Mouse (Mus musculus) G1E (cell line): ENCODE measurements at regions not wholly inside any gene's neighbourhood (a gene's known extent, or its start where the extent isn't known, plus 50 kb on each side); places are given as distances from the start of the nearest gene placed in this dataset.

ENCODE experiments used
- ATAC-seq: 2 replicates; pipeline ENCODE4 v1.8.0; 2016; ENCODE audit warnings: mild to moderate bottlenecking; ENCODE audit not compliant: insufficient number of reproducible peaks, poor library complexity, low FRiP score, severe bottlenecking; ENCODE audit errors: extremely low read depth
- DNase-seq: peaks from one replicate; pipeline ENCODE4 v3.0.0; 2012; ENCODE audit warnings: low spot score
- H3K27me3 ChIP-seq: 2 replicates; pipeline ENCODE4 v1.6.1; 2012; ENCODE audit warnings: mild to moderate bottlenecking, low read length, inconsistent platforms; ENCODE audit not compliant: insufficient read depth
- H3K36me3 ChIP-seq: replicated peaks from 2 replicates; pipeline ENCODE3; 2012; ENCODE audit warnings: mild to moderate bottlenecking, inconsistent platforms
- H3K4me1 ChIP-seq: 2 replicates; pipeline ENCODE4 v1.6.1; 2012; ENCODE audit warnings: low read depth, low read length, inconsistent platforms, mixed read lengths; ENCODE audit not compliant: insufficient read depth
- H3K4me3 ChIP-seq: 2 replicates; pipeline ENCODE4 v1.5.1; 2012; ENCODE audit warnings: low read depth, mild to moderate bottlenecking, inconsistent platforms, low read length, moderate library complexity, mixed read lengths
- H3K9me3 ChIP-seq: replicated peaks from 2 replicates; pipeline ENCODE4 v1.6.1; 2012; ENCODE audit warnings: inconsistent platforms
- CTCF ChIP-seq: IDR thresholded peaks from 2 replicates; pipeline ENCODE4 v1.5.1; 2012; ENCODE audit warnings: low read depth, low read length, inconsistent platforms, mixed read lengths
- GATA1 ChIP-seq: IDR thresholded peaks from 2 replicates; pipeline ENCODE4 v1.6.1; 2012; ENCODE audit warnings: borderline replicate concordance, low read length, inconsistent platforms, mixed read lengths
- GATA2 ChIP-seq: IDR thresholded peaks from 2 replicates; pipeline ENCODE4 v1.6.1; 2012; ENCODE audit warnings: low read depth, low read length, inconsistent platforms, borderline replicate concordance
- POLR2AphosphoS5 ChIP-seq: IDR thresholded peaks from 2 replicates; pipeline ENCODE4 v1.6.1; 2012; ENCODE audit warnings: low read depth, low read length, inconsistent platforms; ENCODE audit not compliant: insufficient replicate concordance
- TAL1 ChIP-seq: conservative IDR thresholded peaks from 2 replicates; pipeline ENCODE4 v1.6.1; 2012; ENCODE audit warnings: low read depth, low read length, inconsistent platforms, mixed read lengths

GRCm38 (mm10) chr13:47348517-47349145, 226.2 kb downstream of the Rnf144b start:
- Histone ChIP-seq H3K4me1 (no peaks in the 10 kb centered on the region), H3K27me3 (no peaks in the 10 kb centered on the region), H3K4me3 (no peak overlapping the region), H3K36me3 (no peaks in the 10 kb centered on the region), H3K9me3 (no peaks in the 10 kb centered on the region)
- TF ChIP-seq POLR2AphosphoS5 (no peak), GATA2 (no peak), GATA1 (no peak), TAL1 (no peak), CTCF (no peak)
- no peak for DNase-seq
- ATAC-seq, result no peak

DNA sequence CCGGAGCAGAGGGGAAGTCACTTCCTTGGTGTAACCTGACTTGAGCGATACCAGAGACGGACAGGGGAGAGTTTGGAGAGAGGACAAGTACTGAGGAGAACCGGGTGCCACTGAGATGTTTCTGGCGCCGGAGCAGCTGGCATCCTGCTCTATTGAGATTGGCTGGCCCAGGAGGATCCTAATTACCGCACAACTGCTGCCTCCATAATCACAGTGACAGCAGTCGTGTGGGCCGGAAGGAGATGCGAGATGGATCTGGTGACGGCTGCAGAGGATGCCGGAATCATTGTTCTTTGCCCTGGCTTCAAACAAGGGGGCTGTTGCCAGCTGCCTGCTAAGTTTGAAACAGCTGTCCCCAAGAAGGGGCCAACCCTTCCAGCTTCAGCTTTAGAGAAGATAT, 232.0 kb downstream of the Rnf144b start:
- Histone ChIP-seq H3K36me3 (no peaks in the 10 kb centered on the region), H3K9me3 (no peaks in the 10 kb centered on the region), H3K27me3 (no peaks in the 10 kb centered on the region), H3K4me1 (no peaks in the 10 kb centered on the region), H3K4me3 (no peak overlapping the region)
- DNase-seq, result no peak
- ATAC-seq, result no peak
- TF ChIP-seq CTCF (no peak), POLR2AphosphoS5 (no peak), GATA2 (no peak), TAL1 (no peak), GATA1 (no peak)

GRCm38 (mm10) chr13:47355169-47355568, 232.7 kb downstream of the Rnf144b start:
- no peaks in the 10 kb centered on the region for H3K4me1 ChIP-seq
- no peaks in the 10 kb centered on the region for H3K36me3 ChIP-seq
- TF ChIP-seq POLR2AphosphoS5 (no peak), GATA2 (no peak), GATA1 (no peak), TAL1 (no peak), CTCF (no peak)
- ATAC-seq (no peak; the same call in 1 of the 2 replicates), DNase-seq (no peak)
- no peaks in the 10 kb centered on the region for H3K27me3 ChIP-seq
- H3K9me3 ChIP-seq, result no peaks in the 10 kb centered on the region
- no peak overlapping the region for H3K4me3 ChIP-seq

GRCm38 (mm10) chr13:47358986-47359385, 236.5 kb downstream of the Rnf144b start:
- ATAC-seq (no peak), DNase-seq (no peak)
- Histone ChIP-seq H3K9me3 (no peaks in the 10 kb centered on the region), H3K27me3 (no peaks in the 10 kb centered on the region), H3K4me1 (no peaks in the 10 kb centered on the region), H3K36me3 (no peaks in the 10 kb centered on the region), H3K4me3 (no peak overlapping the region)
- TF ChIP-seq GATA1, result no peak
- no peak for TF ChIP-seq CTCF
- no peak for TF ChIP-seq GATA2
- no peak for TF ChIP-seq TAL1
- TF ChIP-seq POLR2AphosphoS5, result no peak

GRCm38 (mm10) chr13:47365776-47366175, 243.3 kb downstream of the Rnf144b start:
- Histone ChIP-seq H3K36me3 (no peaks in the 10 kb centered on the region), H3K4me3 (no peak overlapping the region), H3K9me3 (no peaks in the 10 kb centered on the region), H3K4me1 (no peaks in the 10 kb centered on the region), H3K27me3 (no peaks in the 10 kb centered on the region)
- no peak for TF ChIP-seq CTCF
- TF ChIP-seq POLR2AphosphoS5, result no peak
- TF ChIP-seq GATA1, result no peak
- TF ChIP-seq GATA2, result no peak
- no peak for TF ChIP-seq TAL1
- ATAC-seq, result no peak
- DNase-seq, result no peak

DNA sequence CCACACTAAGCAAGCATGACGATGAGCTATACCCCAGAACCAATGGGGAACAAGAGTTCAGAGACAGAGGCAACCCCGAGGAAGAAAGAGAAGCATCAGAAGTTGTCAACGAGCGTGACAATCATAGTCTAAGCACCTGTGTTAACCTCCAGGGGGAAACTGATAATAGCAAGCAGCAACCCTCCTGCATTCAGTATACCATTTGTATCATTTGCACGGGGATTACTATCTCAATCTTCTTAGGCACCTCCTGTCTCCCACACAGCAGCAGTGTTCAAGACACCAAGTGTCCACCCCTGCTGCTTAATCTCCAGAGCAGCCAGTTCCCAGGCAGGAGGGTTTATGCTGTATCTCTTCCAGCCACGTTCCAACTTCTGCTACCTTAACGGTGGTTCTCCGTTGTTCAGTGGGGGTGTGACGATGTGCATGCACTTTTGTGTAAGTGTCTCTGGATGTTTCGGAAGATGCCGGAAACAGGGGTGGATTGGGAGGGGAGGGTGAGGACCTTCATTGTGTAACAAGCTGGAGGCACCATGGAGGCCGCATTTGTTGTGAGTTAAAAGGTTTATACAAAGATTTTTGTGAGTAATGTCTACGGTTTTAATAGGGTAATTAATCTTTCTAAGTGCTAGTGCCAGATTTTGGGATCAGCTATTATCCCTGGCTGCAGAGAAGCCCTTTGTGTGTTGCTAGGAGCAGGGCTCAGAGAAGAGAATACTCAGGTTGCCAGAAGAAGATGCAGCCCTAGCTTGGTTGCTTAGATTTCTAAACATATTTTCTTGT, 245.8 kb downstream of the Rnf144b start:
- ATAC-seq (no peak), DNase-seq (no peak)
- Histone ChIP-seq H3K9me3 (no peaks in the 10 kb centered on the region), H3K4me1 (no peaks in the 10 kb centered on the region), H3K27me3 (no peaks in the 10 kb centered on the region), H3K4me3 (no peak overlapping the region), H3K36me3 (no peaks in the 10 kb centered on the region)
- TF ChIP-seq TAL1, result no peak
- no peak for TF ChIP-seq GATA2
- TF ChIP-seq CTCF, result no peak
- TF ChIP-seq GATA1, result no peak
- TF ChIP-seq POLR2AphosphoS5, result no peak
